Mouse (Mus musculus): ENCODE data around the gene Ltk.

Gene Ltk

GRCm38 (mm10) chr2:119703171-119703570 is 57.1 kb downstream of the Ltk start:
- no peak for DNase-seq (ENCODE audit: low spot score in 2 of 2)
